Mouse (Mus musculus): Measurements from ENCODE around the gene Fgfr2. TPM values are rescaled to one million over a fixed set of nuclear protein-coding genes. Genes with fewer than 3 reads are reported as not detected.

The Fgfr2 gene
- total RNA-seq, 4 experiments from 2014 or later: 1.1 to 1.9 (median 1.4) TPM

DNA sequence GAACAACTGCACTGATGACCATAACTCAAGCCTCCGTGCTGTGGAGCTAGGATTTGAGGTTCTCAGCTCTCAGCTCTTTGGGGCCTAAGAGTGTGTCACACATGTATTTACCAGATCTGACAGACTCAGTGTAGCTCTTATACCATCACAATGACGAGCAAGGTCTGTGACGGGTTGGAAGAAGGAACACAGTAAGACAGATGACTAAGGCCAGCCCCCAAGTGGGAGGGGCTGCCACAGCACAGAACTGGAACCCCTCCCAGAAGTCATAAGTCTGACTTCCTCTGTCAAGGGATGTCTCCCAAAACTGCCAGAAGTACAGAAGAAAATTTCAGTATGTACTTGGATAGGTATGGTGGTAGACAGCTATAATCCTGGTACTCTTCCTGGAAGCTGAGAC lies 319.2 kb downstream of the Fgfr2 start:
- no peak for DNase-seq (ENCODE audit: low spot score)

DNA sequence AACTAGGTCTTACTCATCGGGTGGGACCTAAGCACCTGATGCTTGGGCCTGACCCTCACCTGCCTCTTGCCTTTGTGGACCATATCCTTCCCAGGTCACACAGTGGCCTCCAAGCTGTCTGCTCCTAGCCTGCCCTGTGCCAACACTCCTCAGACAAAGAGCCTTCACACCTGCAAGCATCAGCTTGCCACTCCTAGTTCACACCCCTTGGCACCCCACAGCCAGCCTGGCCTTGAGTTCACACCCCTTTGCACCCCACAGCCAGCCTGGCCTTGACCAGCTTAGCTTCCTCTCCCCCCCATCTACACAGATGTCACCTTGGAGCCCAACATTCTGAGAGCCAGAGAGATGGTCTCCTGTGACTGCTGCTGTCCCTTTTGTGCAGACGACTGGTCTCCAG lies 319.8 kb downstream of the Fgfr2 start:
- DNase-seq (ENCODE audit: low spot score): no peak

DNA sequence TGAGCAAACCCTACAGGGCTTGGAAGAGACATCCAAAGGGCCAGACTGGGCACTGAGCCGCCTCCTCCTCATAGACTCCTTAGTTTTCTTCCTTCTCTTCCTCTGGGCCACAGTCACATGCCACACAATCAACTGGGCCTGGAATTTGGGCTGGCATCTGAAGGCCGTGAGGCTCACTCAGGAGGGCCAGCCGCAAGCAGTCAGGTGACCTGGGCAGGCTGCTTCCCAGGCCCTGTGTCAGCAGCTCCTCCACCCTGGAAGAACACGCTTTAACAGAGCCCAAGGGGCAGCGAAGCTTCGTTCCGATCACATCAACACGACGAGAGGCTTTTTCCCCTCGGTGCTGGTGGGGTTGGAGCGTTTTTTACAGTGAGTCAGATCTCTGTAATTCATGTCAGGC lies 320.5 kb downstream of the Fgfr2 start:
- no peak for DNase-seq (ENCODE audit: low spot score)

DNA sequence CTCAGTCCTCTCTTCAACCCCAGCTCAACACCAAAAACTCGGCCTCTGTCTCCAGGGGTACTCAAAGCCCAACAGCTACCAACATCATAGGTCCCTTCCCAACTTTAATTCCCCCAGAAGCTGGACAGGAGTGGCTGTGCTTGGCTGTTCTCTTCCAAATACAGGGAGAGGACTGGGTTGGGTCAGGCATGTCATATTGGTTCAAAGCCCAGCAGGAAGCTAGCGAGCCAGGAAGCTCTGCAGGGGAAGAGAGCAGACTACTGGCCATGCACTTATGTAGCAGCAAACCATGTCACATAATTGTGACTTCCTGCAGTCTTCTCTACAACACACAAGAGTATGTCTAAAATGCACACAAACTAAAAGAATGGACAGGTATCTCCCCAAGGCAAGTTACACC lies 321.1 kb downstream of the Fgfr2 start:
- no peak for DNase-seq (ENCODE audit: low spot score)

DNA sequence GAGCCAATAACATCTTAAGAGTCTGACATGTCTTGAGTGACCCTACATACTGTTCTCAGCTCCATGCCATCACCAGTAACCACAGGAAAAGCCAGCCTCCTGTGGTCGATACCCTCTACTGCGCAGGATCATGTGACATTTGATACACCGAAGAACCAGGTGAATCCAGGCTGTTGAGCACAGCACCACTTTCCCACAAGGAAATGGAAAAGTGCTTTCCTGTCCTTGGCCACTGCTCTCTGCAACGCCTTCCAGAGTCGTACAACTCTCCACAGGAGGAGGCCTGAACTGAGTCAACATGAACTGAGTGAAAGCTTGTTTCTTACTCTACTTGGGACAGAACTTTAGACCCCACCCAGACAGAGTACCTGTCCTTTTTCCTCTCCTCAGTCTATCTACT lies 321.6 kb downstream of the Fgfr2 start:
- no peak for DNase-seq (ENCODE audit: low spot score)

DNA sequence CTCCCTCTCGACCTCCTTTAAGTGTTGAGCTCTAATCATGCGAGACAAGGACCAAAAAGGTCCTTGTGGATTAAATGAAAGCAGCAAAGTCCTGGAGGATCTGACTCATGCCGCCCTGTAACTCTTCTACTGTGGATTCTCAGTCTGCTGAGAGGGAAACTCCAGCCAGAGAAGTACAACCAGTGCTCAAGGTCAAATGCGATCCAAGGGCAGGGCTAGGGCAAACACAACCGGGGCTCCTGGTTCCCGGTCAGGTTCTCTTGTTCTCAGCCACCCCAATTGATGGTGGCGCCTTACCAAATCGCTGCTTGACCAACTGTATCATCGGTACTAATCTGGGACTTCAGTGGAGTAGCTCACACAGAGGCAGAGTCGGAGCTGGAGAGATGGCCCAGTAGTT lies 322.3 kb downstream of the Fgfr2 start:
- no peak for DNase-seq (ENCODE audit: low spot score)

DNA sequence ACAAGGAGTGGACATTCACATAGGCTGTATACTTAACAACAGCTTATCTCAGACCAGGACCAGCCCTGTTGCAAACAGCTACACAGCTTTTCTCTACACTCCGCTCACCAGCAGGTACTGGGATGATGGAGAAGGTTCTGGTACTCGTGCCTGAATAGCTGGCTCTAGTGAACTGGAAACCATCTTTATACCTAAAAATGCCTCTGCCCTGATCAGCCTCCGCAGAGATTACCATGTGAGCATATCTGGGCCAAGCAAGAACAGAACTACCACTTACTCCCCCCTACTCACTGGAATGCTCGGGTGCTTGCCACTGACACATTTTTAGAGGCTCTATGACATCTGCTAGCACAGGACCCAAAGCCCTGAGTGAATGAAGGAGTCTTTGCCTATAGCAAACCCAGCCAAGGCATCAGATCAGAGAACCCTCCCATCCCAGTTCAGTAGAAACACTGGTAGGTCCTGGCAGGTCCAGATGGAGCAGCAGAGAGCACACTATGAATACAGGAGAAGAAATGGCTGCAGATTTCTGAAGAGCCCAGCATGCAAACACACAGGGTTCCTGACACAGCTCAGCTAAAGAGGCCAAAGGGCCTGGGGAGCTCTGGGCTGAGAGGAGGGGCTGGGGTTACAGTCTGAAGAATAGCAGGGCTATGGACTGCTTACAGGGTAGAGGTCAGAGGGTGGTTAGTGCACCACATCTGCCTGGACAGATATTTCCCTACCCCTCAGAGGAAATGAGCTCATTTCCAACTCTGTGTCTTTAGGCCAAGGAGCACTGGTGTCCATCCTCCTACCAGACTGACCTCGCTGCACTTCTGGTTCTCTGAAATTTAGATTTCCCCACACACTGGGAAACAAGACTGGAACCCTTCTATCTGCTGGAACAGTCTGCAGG lies 323.8 kb downstream of the Fgfr2 start:
- DNase-seq (ENCODE audit: low spot score): no peak

DNA sequence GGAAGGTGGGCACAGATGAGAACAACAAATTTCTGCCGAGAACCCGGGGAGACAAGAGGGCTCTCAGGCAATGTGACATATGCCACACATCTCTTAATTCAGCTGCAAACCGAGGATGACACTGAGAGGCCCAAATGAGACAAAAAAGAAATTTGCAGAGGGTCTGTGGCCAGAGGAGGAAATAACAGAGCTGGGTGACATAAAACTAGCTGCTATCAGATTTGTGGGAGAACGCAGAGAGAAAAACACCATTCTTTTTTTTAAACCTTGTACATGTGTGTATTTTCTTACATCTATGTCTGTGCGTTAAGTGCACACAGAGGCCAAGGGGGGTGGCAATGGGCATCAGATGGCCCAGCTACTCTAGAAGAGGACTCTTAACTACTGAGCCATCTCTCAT lies 328.0 kb downstream of the Fgfr2 start:
- no peak for DNase-seq (ENCODE audit: low spot score)

DNA sequence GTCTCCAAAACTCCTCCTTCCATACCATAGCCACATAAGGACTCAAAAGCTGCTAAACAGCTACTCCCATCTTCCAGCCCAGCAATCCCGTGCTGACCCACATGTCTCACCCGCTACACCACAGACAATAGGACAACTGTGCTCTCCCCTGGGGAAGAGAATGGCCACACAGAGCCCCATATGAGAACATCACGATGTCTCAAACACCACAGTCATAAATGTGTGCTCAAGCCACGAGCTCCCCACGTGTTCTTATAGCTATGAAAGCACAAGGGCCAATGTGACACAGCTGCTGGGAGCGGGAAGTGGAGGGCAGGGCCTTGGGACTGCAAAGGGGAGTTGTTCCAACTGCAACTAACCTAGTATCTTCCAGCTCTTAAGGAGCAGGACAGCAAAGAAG lies 329.7 kb downstream of the Fgfr2 start:
- DNase-seq (ENCODE audit: low spot score): no peak

DNA sequence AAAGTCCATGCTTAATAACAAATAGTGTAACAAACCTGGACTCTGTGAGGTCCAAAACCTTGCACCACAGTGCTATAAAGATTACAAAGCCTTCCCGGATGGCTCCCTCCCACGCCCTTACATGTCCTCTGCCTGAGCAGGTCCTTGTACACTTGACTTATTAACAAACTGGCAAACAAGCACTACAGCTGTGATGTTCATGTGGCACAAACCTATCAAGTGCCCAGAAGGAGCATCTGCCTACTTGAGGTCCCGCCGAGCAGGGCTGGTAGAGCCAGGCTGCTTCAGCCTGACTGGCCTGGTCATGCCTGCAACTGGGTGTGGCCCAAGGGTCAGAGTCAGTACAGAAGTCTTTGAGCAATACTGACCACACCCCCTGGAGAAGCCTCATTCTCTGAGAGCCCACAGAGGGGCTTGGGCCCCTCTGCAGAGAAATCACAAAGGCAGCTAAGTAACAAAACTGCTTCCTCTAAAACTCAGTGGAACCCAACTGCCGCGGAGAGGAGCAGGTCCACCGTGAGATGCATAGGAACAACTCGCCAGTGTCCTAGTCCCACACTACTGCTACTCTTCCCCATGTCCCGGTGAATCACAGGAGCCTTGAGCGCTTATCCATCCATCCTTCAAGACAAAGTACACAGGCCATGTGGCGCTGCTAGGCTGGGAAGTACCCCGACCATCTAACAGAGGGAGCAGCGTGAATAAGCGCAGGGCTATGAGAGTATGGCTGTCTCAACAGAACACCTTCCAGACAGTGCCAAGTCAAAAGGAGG lies 332.5 kb downstream of the Fgfr2 start:
- DNase-seq (ENCODE audit: low spot score): no peak

DNA sequence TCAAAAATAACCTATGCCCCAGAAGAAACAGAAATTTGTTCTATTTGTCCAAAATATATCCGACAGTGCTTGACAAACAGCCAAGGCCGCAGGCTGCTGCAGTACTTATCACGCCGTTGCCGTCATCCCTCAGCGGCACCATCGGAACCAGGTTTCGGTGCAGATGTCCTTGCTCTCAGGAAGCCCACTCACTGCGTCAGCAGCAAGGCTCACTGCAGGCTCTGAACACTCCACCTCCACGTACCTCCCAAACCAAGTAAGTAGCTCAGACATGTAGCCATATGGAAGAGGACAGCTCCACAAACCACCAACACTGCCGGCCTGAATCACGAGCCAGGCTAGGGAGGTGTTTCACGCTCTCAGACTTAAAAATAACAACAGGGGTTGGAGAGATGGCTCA lies 334.3 kb downstream of the Fgfr2 start:
- no peak for DNase-seq (ENCODE audit: low spot score)

DNA sequence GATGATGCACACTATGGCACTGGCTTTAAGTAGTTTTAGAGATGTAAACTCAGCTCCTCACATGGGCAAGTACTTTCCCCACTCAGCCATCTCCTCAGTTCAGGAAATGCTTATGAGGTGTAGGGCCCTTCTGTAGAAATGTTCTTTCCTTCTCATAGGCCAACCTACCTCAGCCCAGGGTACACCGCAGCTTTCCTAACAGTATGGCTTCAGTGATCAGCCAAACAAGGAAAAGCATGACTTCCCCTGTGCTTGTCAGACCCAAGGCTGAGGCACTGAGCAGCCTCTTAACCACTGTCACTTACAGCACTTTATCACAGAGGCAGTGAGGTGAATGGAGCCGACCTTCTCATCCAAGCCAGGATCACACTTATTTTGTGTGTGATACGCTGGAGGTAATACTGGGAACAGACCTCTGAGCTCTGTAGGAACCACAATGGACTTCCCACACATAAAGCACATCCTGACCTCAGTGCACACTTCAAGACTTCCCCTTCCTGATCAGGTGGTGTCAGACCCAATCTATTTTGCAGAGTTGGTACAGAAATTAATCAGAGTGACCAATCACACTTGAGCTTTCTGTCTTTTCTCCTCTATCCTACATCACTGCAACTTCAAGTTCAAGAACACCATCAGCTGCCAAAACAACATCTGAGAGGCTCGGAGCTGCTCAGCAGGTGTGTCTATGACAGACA lies 335.5 kb downstream of the Fgfr2 start:
- DNase-seq (ENCODE audit: low spot score): peak; percentile 59

DNA sequence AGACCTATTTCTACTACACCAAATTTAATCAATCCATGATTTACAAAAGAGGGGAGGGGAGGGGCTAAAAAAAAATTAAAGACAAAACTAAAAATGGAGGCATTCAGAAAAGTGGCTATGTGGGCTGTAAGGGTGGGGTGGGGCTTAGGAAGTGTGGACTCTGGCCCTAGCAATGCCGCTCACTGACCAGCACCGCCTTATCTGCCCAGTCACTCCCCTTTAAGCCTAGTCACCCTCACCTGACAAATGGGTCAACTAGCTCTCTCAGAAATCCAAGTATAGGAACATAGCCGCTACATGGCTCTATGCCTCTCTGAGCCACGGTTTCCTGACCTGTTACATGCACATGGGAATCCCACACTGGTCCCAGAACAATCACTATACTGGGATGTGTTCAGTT lies 336.1 kb downstream of the Fgfr2 start:
- no peak for DNase-seq (ENCODE audit: low spot score)

DNA sequence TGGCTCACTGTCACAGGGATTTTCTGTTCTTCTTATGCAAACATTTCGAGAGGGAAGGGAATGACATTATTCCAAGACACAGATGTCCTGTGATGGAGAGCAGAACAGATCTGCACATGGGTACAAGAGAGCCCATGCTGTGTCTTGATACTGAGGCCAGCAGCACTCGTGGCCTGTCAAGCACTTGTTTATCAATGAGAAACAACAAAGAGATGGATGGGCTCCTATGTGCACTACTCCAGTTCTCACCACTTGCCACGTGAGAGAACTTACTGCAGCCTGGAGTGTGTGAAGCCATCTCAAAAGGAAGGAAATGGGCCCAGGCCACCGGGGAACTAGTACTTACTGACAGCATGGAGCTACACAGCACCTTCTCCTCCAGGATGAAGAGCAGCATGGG lies 336.6 kb downstream of the Fgfr2 start:
- no peak for DNase-seq (ENCODE audit: low spot score)

DNA sequence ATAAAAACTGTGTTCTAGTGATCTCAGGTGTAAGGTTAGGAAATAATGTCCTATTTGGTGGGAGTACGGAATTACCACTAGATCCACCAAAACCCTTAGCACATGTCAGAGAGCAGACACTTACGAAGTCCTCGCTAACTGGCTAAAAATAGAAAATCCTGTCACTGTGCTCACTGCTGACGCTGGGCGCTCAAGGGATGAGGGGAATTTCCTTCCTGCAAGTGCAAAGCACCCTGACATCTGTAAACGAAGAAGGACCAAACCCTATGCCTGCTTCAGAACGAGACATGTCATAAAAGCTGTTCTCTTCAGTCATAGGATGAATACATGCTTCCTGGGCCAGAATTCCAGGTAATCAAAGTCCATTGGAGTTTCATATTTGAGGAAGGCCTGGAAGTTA lies 337.1 kb downstream of the Fgfr2 start:
- peak; percentile 79 for DNase-seq (ENCODE audit: low spot score)

DNA sequence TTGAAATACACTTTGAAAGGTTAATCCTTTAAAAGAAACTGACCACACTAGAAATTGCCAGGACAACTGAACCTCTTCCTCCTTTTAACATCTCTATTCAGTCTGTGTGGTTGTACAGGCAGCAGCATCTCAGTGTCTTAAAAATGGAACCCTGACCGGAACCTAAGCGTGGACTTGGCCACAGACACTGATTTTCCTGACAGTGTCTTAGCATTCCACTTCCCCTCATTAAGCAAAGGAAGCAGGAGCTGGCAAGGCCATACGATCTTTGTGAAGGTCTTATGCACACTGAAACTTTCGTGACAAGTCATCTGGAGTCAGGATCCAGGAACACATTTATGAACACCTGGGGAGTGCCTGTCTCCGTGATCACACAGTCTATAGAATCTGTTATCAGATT lies 339.0 kb downstream of the Fgfr2 start:
- no peak for DNase-seq (ENCODE audit: low spot score)

DNA sequence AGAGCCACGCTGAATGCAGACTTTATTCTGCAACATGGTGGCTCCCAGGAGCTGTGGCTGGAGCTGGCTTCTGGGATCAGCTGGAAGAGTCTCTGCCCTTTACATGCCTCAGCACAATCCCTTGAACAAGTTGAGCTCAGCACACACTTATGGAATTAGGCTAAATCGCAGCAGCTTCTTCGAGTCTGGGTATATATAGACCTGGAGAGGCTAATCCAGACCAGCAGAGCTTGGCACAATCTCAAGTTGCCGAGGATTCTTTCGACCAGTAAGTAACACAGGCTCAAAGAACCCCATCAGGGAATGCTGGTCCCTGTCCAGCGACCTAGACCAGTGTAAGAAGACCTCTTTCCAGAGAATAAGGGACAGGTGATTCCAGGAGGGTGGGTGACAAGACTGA lies 341.3 kb downstream of the Fgfr2 start:
- no peak for DNase-seq (ENCODE audit: low spot score)

DNA sequence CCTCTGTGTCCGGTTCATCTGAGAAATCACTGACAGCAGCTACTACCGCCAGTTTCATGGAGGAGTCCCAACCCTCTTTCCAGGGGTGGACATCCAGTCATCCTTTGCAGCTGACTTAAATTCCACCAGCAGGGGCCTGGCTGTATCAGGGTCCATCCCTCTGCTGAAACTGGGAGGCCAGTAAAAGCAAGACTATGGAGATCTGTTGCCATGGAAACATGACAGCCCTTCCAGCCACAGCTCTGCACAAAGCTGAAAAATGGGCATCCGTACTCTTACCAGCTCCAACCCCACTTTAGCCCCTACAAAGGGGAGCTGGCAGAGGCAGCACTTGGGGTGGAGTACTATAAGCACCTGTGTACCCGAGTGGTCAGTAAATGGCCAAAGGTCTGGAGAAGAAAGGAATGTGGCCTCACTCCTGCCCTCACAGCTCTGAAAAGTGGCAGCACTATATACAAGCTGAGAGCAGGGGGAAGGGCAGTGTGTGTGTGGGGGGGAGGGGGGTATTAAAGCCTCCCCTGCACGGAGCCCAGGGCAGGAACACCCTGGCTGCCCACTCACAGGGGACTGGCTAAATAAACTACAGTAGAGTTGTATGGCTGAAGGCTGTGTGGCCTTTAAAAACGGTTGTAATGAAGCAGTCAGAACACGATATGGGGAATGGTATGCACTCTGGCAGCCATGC lies 341.9 kb downstream of the Fgfr2 start:
- DNase-seq (ENCODE audit: low spot score): no peak

DNA sequence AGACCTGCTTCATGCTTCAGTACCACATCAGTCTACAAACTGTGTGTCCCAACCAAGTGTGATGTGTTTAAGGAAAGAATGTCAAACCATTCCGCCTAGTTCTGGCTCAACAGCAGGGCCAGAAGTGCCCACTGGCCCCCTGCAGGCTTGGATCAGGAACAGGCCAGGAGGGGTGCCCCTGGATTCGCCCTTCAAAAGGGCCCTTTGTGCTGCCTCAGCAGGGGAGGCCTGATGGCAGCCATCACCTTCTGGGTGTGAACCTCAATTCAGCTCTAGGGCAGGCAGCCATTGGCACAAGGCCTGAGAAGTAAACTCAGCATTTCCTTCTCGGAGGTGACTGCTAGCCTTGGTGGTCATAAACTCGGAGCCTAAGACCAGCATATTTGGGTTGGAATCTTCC lies 342.5 kb downstream of the Fgfr2 start:
- no peak for DNase-seq (ENCODE audit: low spot score)

DNA sequence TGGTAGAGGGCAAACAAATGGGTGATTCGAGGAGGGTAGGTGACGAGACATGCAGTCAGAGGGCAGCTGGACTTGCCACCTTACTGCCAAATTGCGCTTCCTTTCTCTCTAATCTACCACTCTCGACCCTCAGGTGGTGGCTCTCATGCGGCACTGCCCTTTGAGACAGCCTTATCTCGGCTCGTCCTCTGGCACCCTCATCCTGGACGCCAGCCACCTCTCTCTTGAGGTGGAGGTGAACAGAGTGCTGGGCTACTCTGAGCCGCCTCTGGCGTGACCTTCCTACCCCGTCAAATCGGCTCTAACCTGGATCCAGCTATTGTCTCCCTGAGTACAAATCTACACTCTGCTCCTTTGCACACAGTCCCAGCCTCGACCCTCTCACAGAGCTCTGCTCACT lies 344.5 kb downstream of the Fgfr2 start:
- no peak for DNase-seq (ENCODE audit: low spot score)

DNA sequence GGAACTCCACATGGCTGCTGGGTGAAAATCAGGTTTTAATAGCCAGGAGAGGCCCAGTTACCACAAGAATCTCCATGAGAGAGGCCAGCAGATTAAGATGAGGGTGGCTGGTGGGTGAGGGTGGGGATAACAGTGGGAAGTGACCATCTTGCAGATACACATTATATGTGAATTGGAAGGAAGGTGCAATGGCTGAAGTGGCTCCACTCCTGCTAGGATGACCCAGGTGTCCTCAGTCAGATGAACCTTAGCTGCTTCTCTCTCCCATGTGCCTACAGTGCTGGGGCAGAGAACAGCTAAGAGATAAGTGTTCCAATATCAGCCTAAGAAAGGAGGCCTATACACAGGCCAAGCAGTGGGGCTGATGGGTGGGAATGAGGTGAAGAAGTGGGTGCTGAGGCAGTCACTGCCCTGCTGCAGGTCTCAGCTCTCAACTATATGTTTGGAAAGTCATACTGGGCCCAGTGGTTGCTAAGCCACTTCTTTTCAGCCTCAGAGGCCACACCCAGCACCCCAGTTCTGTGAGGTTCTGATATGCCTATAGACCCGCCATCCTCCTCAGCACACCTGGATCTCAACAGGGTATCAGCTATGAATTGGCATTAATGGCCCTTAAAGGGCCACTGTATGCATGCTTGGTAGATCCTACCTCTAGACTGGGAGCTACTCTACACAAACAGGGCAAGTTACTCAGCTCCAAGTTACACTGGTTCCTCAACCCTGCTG lies 345.3 kb downstream of the Fgfr2 start:
- DNase-seq (ENCODE audit: low spot score): no peak
